Mouse (Mus musculus) adrenal gland, postnatal 36 days (tissue): ENCODE results near the gene Smarca1. TPM values are rescaled to one million over a fixed set of nuclear protein-coding genes. Genes with fewer than 3 reads are reported as not detected.

ENCODE experiments used
- DNase-seq, 2 experiments: peaks; one replicate each; pipeline ENCODE4 v3.0.0; 2021; ENCODE audit warnings: mixed read lengths in 1 of 2
- total RNA-seq, 2 experiments: library from RNA; stranded (reverse); gene quantifications; 2 replicates each; pipeline ENCODE4 v1.2.3; 2021

The Smarca1 gene
- total RNA-seq, 2 experiments from 2014 or later, result 31.9 to 66.0 TPM

DNA sequence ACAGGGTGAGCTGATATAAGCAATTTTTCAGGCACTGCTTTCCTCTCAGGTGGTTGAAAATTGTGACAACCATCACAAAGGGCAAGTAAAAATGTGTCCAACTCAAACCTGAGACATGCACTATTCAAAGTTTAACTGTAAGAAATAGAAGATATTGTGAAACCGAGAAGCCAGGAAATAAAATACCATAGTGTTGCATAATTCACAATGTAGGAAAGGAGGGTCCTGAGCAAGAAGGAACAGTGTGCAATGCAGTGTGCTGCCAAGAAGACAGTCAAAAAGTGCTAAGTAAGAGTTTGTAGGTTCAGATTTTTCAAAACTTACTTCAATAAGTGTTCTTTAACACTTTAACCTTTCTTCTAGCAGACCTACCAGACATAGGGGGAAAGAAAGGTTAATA lies 128.3 kb downstream of the Smarca1 start:
- DNase-seq, result no peak

DNA sequence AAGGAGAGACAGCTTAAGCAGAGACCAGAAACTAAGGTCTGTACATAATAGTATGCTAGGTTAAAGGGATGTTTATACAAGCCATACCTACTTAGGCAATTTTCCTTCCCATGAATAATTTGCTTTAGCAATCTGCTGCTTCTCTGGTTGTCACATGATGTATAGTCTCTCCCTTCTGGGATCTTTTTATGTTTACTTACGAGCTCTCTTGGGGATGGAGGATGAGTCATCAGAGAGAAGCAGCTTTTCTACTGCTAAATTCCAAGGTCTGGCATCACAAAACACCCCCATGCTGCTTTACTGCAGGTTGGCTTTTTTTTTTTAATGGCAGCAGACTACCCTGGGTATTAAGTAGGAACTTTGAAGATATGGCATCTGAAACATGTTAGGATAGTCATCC lies 132.6 kb downstream of the Smarca1 start:
- DNase-seq, result no peak

Other genes with a start within 250 kb of the Smarca1 start
- 10 to 100 TPM; 43.6 to 48.6 TPM for gene Ocrl, start 19.4 kb upstream of the Smarca1 start, total RNA-seq
- 1 to 10 TPM; 2.7 to 7.6 TPM for gene Apln, start 141.9 kb upstream of the Smarca1 start, total RNA-seq
- gene Xpnpep2, start 215.8 kb upstream of the Smarca1 start, total RNA-seq, result 1 to 10 TPM; 1.3 to 1.8 TPM